Mouse (Mus musculus): ENCODE measurements around the gene Axin2. TPM values are rescaled to one million over a fixed set of nuclear protein-coding genes. Genes with fewer than 3 reads are reported as not detected.

The Axin2 gene
- polyA plus RNA-seq, 1 experiment = 11.4 TPM

DNA sequence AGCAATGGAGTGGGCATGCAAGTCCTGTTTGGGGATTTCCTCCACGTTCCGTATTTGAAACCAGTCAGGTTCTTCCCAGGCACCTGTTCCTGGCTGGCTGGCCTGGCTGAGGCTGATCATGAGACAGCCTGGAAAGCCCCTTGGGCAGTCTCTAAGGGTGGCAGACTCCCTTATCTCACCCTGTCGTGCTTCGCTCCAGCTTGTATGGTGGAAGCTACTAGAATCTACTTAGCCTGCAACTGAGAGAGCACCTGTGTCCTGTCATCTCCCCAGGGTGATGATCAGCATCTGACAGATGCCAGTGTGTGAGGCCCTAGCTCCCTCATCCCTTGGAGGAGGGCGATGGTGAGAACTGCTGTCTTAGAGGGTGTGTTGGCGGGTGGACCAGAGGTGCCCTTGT lies 21.7 kb upstream of the Axin2 start:
- TF ChIP-seq CTCF (IDR thresholded peaks at IDR 0.05; ENCODE audit: low read depth, low read length) = no peak
- TF ChIP-seq POLR2A (IDR thresholded peaks at IDR 0.05; ENCODE audit: insufficient read depth, low read length) = no peak
- TF ChIP-seq EP300 (IDR thresholded peaks at IDR 0.05; ENCODE audit: insufficient read depth, low read depth, low read length) = no peak
- Histone ChIP-seq H3K9me3 (replicated peaks; ENCODE audit: control insufficient read depth, insufficient read depth, low read length, poor library complexity, severe bottlenecking) (no peaks in the 10 kb centered on the region), H3K27me3 (ENCODE audit: control insufficient read depth, insufficient read depth, low read length, poor library complexity, severe bottlenecking) (no peaks in the 10 kb centered on the region), H3K4me3 (ENCODE audit: low read depth, low read length) (no peak overlapping the region), H3K9ac (ENCODE audit: low read depth, poor library complexity, severe bottlenecking) (no peak overlapping the region), H3K27ac (ENCODE audit: insufficient read depth, low read length) (no peak overlapping the region), H3K4me1 (ENCODE audit: control insufficient read depth, insufficient read depth, low read length) (peaks cover 2% of the 10 kb centered on the region), H3K36me3 (ENCODE audit: control insufficient read depth, insufficient read depth, low read length, poor library complexity, severe bottlenecking) (no peaks in the 10 kb centered on the region)

GRCm38 (mm10) chr11:108900718-108901488 lies 19.2 kb upstream of the Axin2 start:
- H3K4me3 ChIP-seq (ENCODE audit: low read depth, low read length) = no peak overlapping the region
- H3K9ac ChIP-seq (ENCODE audit: low read depth, poor library complexity, severe bottlenecking) = no peak overlapping the region
- H3K9me3 ChIP-seq (replicated peaks; ENCODE audit: control insufficient read depth, insufficient read depth, low read length, poor library complexity, severe bottlenecking) = no peaks in the 10 kb centered on the region
- H3K4me1 ChIP-seq (ENCODE audit: control insufficient read depth, insufficient read depth, low read length) = no peaks in the 10 kb centered on the region
- no peak overlapping the region for H3K27ac ChIP-seq (ENCODE audit: insufficient read depth, low read length)
- H3K36me3 ChIP-seq (ENCODE audit: control insufficient read depth, insufficient read depth, low read length, poor library complexity, severe bottlenecking) = no peaks in the 10 kb centered on the region
- TF ChIP-seq POLR2A (IDR thresholded peaks at IDR 0.05; ENCODE audit: insufficient read depth, low read length) (no peak), EP300 (IDR thresholded peaks at IDR 0.05; ENCODE audit: insufficient read depth, low read depth, low read length) (no peak), CTCF (IDR thresholded peaks at IDR 0.05; ENCODE audit: low read depth, low read length) (no peak)
- H3K27me3 ChIP-seq (ENCODE audit: control insufficient read depth, insufficient read depth, low read length, poor library complexity, severe bottlenecking) = no peaks in the 10 kb centered on the region

DNA sequence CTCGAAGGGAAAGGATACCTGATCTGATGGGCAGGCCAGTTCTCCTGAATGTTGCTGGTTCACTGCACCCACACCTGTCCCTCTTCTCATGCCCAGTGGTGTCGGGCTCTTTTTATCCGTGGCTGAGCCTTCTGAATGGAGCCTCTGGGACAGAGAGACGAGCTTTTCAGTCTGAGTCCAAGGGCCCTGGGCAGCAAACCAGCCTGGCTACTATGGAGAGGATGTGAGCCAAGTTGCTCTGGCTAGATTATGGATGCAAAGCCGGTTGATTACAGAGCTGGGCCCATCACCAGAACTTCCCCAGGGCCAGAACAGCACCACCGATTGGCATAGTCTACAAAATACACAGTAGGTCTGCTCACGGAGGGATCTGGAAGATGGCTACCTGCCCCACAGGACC lies 18.5 kb upstream of the Axin2 start:
- no peak overlapping the region for H3K27ac ChIP-seq (ENCODE audit: insufficient read depth, low read length)
- H3K4me3 ChIP-seq (ENCODE audit: low read depth, low read length) = no peak overlapping the region
- H3K9me3 ChIP-seq (replicated peaks; ENCODE audit: control insufficient read depth, insufficient read depth, low read length, poor library complexity, severe bottlenecking) = no peaks in the 10 kb centered on the region
- H3K4me1 ChIP-seq (ENCODE audit: control insufficient read depth, insufficient read depth, low read length) = no peaks in the 10 kb centered on the region
- no peaks in the 10 kb centered on the region for H3K36me3 ChIP-seq (ENCODE audit: control insufficient read depth, insufficient read depth, low read length, poor library complexity, severe bottlenecking)
- TF ChIP-seq EP300 (IDR thresholded peaks at IDR 0.05; ENCODE audit: insufficient read depth, low read depth, low read length) = no peak
- TF ChIP-seq CTCF (IDR thresholded peaks at IDR 0.05; ENCODE audit: low read depth, low read length) = no peak
- TF ChIP-seq POLR2A (IDR thresholded peaks at IDR 0.05; ENCODE audit: insufficient read depth, low read length) = no peak
- H3K9ac ChIP-seq (ENCODE audit: low read depth, poor library complexity, severe bottlenecking) = no peak overlapping the region
- H3K27me3 ChIP-seq (ENCODE audit: control insufficient read depth, insufficient read depth, low read length, poor library complexity, severe bottlenecking) = no peaks in the 10 kb centered on the region

DNA sequence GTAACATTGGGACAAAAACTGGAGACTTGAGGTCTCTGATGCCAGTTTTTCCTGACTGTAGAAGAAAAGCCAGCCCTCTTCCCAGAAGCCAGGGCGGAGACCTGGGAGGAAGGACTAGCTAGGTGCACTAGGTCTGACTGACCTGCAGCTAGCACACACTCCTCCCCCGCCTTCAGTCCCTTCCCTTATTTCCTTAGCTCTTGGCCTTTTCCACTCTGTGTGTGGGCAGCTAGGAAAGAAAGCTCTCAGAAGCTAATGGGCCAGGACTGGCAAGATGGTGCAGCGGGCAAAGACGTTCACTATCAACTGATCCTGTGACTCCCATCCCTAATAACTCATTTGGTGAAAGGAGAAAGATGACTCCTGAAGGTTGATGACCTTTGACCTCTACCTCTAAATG lies 17.8 kb upstream of the Axin2 start:
- Histone ChIP-seq H3K27ac (ENCODE audit: insufficient read depth, low read length) (no peak overlapping the region), H3K4me3 (ENCODE audit: low read depth, low read length) (no peak overlapping the region), H3K9ac (ENCODE audit: low read depth, poor library complexity, severe bottlenecking) (no peak overlapping the region), H3K27me3 (ENCODE audit: control insufficient read depth, insufficient read depth, low read length, poor library complexity, severe bottlenecking) (no peaks in the 10 kb centered on the region), H3K4me1 (ENCODE audit: control insufficient read depth, insufficient read depth, low read length) (no peaks in the 10 kb centered on the region), H3K9me3 (replicated peaks; ENCODE audit: control insufficient read depth, insufficient read depth, low read length, poor library complexity, severe bottlenecking) (no peaks in the 10 kb centered on the region), H3K36me3 (ENCODE audit: control insufficient read depth, insufficient read depth, low read length, poor library complexity, severe bottlenecking) (no peaks in the 10 kb centered on the region)
- TF ChIP-seq EP300 (IDR thresholded peaks at IDR 0.05; ENCODE audit: insufficient read depth, low read depth, low read length) = no peak
- TF ChIP-seq CTCF (IDR thresholded peaks at IDR 0.05; ENCODE audit: low read depth, low read length) = no peak
- TF ChIP-seq POLR2A (IDR thresholded peaks at IDR 0.05; ENCODE audit: insufficient read depth, low read length) = no peak

GRCm38 (mm10) chr11:108906590-108907254 lies 13.4 kb upstream of the Axin2 start:
- no peaks in the 10 kb centered on the region for H3K9me3 ChIP-seq (replicated peaks; ENCODE audit: control insufficient read depth, insufficient read depth, low read length, poor library complexity, severe bottlenecking)
- no peak overlapping the region for H3K9ac ChIP-seq (ENCODE audit: low read depth, poor library complexity, severe bottlenecking)
- TF ChIP-seq POLR2A (IDR thresholded peaks at IDR 0.05; ENCODE audit: insufficient read depth, low read length) (no peak), EP300 (IDR thresholded peaks at IDR 0.05; ENCODE audit: insufficient read depth, low read depth, low read length) (no peak), CTCF (IDR thresholded peaks at IDR 0.05; ENCODE audit: low read depth, low read length) (no peak)
- no peaks in the 10 kb centered on the region for H3K36me3 ChIP-seq (ENCODE audit: control insufficient read depth, insufficient read depth, low read length, poor library complexity, severe bottlenecking)
- no peak overlapping the region for H3K4me3 ChIP-seq (ENCODE audit: low read depth, low read length)
- no peak overlapping the region for H3K27ac ChIP-seq (ENCODE audit: insufficient read depth, low read length)
- peaks cover 6% of the 10 kb centered on the region for H3K4me1 ChIP-seq (ENCODE audit: control insufficient read depth, insufficient read depth, low read length)
- no peaks in the 10 kb centered on the region for H3K27me3 ChIP-seq (ENCODE audit: control insufficient read depth, insufficient read depth, low read length, poor library complexity, severe bottlenecking)
